Mouse (Mus musculus) neural tube, embryonic 11.5 days (tissue): ENCODE data around the gene Spo11. TPM values are rescaled to one million over a fixed set of nuclear protein-coding genes. Genes with fewer than 3 reads are reported as not detected.

Source experiments
- ATAC-seq: fragments of 200-750 bp; cut with Nextera tagmentation; 2 replicates; pipeline ENCODE4 v1.8.0; 2017; ENCODE audit warnings: moderate number of reproducible peaks, mild to moderate bottlenecking, moderate TSS enrichment, moderate library complexity; ENCODE audit not compliant: insufficient read depth, low FRiP score, low TSS enrichment
- DNase-seq: peaks from one replicate; pipeline ENCODE4 v3.0.0-alpha.2; 2015; ENCODE audit warnings: low spot score
- H3K27ac ChIP-seq: fragments of 300-500 bp; sonication (generic); 2 replicates; pipeline ENCODE4 v1.5.1; 2014; ENCODE audit warnings: low read depth, mild to moderate bottlenecking, low read length
- H3K27me3 ChIP-seq: fragments of 300-500 bp; sonication (generic); 2 replicates; pipeline ENCODE4 v1.6.1; 2014; ENCODE audit warnings: mild to moderate bottlenecking, low read length, mixed read lengths; ENCODE audit not compliant: control insufficient read depth, insufficient read depth
- H3K36me3 ChIP-seq: fragments of 300-500 bp; sonication (generic); 2 replicates; pipeline ENCODE4 v1.6.1; 2014; ENCODE audit warnings: mild to moderate bottlenecking, low read length, moderate library complexity, mixed read lengths; ENCODE audit not compliant: control insufficient read depth, insufficient read depth
- H3K4me1 ChIP-seq: fragments of 300-500 bp; sonication (generic); 2 replicates; pipeline ENCODE4 v1.6.1; 2014; ENCODE audit warnings: low read length, mixed read lengths; ENCODE audit not compliant: control insufficient read depth, insufficient read depth
- H3K4me2 ChIP-seq: fragments of 300-500 bp; sonication (generic); 2 replicates; pipeline ENCODE4 v1.6.1; 2014; ENCODE audit warnings: low read depth, mild to moderate bottlenecking, moderate library complexity
- H3K4me3 ChIP-seq: fragments of 300-500 bp; sonication (generic); 2 replicates; pipeline ENCODE4 v1.5.1; 2014; ENCODE audit warnings: low read depth, low read length
- H3K9ac ChIP-seq: fragments of 300-500 bp; sonication (generic); 2 replicates; pipeline ENCODE4 v1.6.1; 2014; ENCODE audit warnings: mild to moderate bottlenecking, low read length
- H3K9me3 ChIP-seq: fragments of 300-500 bp; sonication (generic); 2 replicates; pipeline ENCODE4 v1.6.1; 2016; ENCODE audit warnings: low read length; ENCODE audit not compliant: control insufficient read depth
- WGBS: fragments of 180-500 bp; shearing (Covaris S2); extraction: QIAGEN DNeasy Blood & Tissue Kit; methylation state at CpG from one replicate; pipeline ENCODE4 v1.1.7; 2014; 5-methylcytosine and 5-hydroxymethylcytosine counted together
- polyA plus RNA-seq: library from polyadenylated mRNA; unstranded; fragments of >200 nt; fragmentation: Nextera tagmentation; extraction: Ambion mirVana; gene quantifications from 2 replicates; pipeline ENCODE4 v1.2.1, GENCODE M21; 2014

Gene Spo11
- 0.42 and 1.1 TPM in 2 replicates for polyA plus RNA-seq

DNA sequence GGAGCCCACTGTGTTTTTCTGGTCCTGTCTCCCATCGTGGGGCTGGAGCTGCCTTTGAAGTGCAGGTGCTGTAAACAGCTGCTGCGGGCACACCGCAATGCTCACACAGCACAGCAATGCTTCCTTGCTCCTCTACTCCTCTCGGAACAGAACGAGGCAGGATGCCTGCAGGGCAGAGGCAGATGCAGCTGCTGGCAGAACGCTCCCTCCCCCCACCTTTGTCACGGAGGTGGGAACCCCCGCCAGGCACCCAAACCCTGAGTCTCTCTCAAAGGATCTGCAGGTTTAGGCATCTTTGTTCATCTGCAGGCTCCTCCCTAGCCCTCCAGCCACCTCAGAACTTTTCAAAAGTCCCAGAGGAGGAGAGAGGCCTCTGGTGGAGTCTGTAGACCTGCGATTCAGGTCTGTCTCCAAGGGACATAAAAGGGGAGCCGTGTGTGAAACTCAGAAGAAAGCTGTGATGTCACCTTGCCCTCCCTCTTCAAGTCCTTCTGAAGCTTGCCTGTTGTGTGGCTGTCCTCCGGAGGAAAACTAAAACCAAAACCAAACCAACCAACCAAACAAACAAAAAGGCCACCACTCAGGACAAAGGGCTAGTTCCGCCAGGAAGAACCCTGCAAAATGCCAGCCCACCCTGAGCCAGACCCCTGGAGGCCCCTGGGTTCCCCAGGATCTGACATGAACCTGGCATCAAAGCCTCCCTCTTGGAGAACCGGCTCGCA, at the start of gene Spo11:
Gene Spo11, plus strand, starts transcription at position 292 of the 722 bp plus-strand sequence.
- no peak within 1 kb of the TSS for H3K9ac ChIP-seq
- no peak for DNase-seq

DNA sequence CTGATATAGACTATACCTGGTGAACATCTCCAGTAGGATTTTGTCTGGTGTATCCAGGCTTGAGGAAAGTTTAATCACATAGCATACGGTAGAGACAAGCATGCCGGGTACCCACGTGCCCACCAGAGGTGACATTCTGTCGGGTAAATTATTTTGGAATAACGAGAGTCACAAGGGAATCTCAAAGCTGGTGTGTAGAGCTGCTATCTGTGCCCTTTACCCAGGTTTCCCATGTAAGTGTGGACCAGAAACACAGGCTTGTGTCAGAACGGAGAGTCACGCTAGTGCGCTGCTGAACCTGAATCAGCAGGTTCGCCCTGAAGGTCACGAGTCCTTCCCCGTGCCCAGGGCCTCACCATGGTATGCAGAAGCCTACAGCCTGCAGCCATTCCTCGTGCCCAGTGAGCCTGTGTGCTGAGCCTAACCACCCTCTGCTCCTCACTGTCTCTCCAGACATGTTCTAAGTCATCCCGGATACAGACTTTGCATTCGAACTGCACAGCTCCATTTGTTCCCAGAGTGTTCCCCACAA, 47.5 kb upstream of the Spo11 start:
- Histone ChIP-seq H3K27me3 (no peaks in the 10 kb centered on the region; the same call in 1 of the 2 replicates), H3K9me3 (no peaks in the 10 kb centered on the region), H3K36me3 (no peaks in the 10 kb centered on the region), H3K4me3 (no peak overlapping the region), H3K4me1 (peaks cover 30% of the 10 kb centered on the region), H3K4me2 (no peak overlapping the region), H3K27ac (no peak overlapping the region), H3K9ac (no peak overlapping the region)
- no peak for ATAC-seq
- WGBS = 83% methylated on average over 14 of the region's 14 CpGs
- no peak for DNase-seq

More for the DNA sequence above, at the start of gene Spo11:
- peak within 1 kb of the TSS; percentile 5; the same call in 1 of the 2 replicates for H3K4me2 ChIP-seq
- peaks cover 11% of the 10 kb centered on the region; the same call in 1 of the 2 replicates for H3K4me1 ChIP-seq
- peak within 1 kb of the TSS; percentile 24; the same call in 1 of the 2 replicates for H3K27ac ChIP-seq
- H3K27me3 ChIP-seq = no peaks in the 10 kb centered on the region
- H3K36me3 ChIP-seq = no peaks in the 10 kb centered on the region
- H3K4me3 ChIP-seq = no peak within 1 kb of the TSS
- H3K9me3 ChIP-seq = no peaks in the 10 kb centered on the region
- WGBS = 16% methylated on average over 14 of the region's 14 CpGs
- ATAC-seq = no peak; the same call in 1 of the 2 replicates

DNA sequence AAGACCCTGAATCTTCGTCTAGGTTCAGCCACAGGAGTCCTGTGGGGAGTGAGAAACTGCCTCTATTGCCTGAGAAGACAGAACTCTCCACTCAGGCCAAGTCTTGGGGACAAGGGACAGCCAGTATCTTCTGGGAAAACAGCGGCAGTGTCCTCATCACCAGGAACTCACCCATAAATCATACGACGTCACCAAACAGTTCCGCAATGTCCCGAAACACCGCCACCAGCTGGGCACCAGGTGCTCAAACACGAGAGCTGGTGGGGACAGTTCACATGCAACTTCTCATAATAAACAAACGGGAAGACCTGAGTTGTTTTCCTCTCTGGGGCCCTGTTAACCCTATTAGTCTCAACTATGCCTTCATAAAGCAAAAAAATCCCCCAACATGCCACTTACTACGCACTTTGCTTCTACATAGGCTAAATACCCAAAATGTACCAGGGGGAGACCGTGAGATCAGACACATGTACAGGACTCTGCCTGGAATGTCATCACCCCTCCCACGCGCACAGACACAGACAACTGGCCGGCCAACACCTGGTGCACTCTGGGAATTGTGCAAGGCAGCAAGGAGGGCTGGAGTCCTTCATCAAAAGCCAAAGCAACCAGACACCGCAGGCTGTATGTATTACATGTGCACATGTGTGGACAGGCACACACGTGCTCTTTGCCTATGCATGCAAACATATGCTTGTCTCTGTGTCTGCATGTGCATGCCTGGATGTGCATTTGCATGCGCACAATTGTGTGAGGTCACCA, 46.2 kb upstream of the Spo11 start:
- Histone ChIP-seq H3K9me3 (no peaks in the 10 kb centered on the region), H3K27me3 (peaks cover 3% of the 10 kb centered on the region), H3K4me3 (no peak overlapping the region), H3K27ac (no peak overlapping the region), H3K36me3 (no peaks in the 10 kb centered on the region), H3K4me2 (no peak overlapping the region), H3K9ac (no peak overlapping the region), H3K4me1 (peaks cover 40% of the 10 kb centered on the region)
- ATAC-seq (no peak), DNase-seq (no peak)
- WGBS = 58% methylated on average over 17 of the region's 17 CpGs

DNA sequence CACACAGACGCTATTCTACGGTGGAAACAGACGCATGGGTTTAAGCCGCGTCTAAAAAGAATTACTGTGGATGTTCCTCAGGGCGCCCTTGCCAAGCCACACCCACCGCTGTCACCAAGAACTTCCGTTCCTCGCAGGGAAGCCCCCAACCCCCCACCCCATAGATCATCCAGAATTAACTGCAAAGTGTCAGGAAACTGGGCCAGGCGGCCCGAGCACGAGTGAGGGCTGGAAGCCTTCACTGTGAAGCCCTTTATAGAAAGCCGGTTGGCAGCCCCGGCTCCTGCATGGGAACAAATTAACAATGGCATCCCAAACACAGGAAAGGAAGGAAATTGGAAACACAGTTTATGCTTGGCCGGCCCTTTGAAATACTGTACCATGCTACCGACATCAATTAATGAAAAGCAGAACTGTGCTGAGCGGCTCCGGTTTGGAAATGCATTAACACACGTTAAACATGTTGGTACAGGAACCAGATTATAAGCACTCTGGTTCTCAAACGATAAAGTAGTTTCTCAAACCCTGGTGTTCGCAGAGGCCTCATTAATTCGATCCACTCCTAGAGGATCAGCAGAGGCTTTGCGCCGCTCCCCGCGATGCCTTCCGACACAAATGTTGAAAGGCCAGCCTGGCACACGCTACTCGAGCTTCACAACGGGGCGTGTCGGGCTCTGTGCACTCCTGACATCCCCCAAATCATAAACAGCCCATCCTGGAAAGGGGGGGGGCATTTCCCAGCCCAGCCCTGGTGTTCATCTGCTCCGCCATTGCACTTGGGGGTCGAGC, 43.7 kb upstream of the Spo11 start:
- peaks cover 62% of the 10 kb centered on the region for H3K4me1 ChIP-seq
- H3K9ac ChIP-seq = peak overlapping the region; percentile 42

DNA sequence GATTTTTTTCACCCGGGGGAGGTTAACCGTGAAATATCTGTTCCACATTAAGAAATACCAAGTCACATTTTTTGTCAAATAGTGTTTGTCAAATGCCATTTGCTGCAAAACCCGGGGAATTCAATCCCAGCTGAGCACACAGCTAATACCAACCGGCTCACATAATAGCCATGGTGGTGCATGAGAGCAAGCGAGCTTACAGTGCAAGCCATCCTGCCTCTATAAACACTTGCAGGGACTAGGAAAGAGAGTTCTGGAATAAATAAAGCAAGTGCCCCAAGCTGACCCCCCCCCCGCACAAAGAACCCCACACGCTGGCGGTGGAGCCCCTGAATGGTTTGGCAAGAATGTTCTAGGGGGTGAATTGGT, 43.1 kb upstream of the Spo11 start:
- peaks cover 32% of the 10 kb centered on the region for H3K27me3 ChIP-seq
- DNase-seq = peak; percentile 36
- peak overlapping the region; percentile 8 for H3K4me3 ChIP-seq
- no peaks in the 10 kb centered on the region for H3K9me3 ChIP-seq
- peak overlapping the region; percentile 41 for H3K4me2 ChIP-seq
- ATAC-seq = no peak
- H3K27ac ChIP-seq = peak overlapping the region; percentile 64
- peak overlapping the region; percentile 42; the same call in 1 of the 2 replicates for H3K9ac ChIP-seq
- H3K36me3 ChIP-seq = no peaks in the 10 kb centered on the region
- WGBS = 4% methylated on average over 8 of the region's 8 CpGs
- H3K4me1 ChIP-seq = peaks cover 57% of the 10 kb centered on the region

More for the DNA sequence above, 43.7 kb upstream of the Spo11 start:
- Histone ChIP-seq H3K9me3 (no peaks in the 10 kb centered on the region), H3K4me3 (peak overlapping the region; percentile 8; the same call in 1 of the 2 replicates), H3K4me2 (peak overlapping the region; percentile 41), H3K36me3 (no peaks in the 10 kb centered on the region), H3K27me3 (peaks cover 26% of the 10 kb centered on the region), H3K27ac (peak overlapping the region; percentile 64)
- WGBS = under 1% methylated on average over 34 of the region's 34 CpGs
- 0 out of 2 replicates have a peak, but pooled peaks have one; percentile 22 for ATAC-seq
- DNase-seq = peak; percentile 66

DNA sequence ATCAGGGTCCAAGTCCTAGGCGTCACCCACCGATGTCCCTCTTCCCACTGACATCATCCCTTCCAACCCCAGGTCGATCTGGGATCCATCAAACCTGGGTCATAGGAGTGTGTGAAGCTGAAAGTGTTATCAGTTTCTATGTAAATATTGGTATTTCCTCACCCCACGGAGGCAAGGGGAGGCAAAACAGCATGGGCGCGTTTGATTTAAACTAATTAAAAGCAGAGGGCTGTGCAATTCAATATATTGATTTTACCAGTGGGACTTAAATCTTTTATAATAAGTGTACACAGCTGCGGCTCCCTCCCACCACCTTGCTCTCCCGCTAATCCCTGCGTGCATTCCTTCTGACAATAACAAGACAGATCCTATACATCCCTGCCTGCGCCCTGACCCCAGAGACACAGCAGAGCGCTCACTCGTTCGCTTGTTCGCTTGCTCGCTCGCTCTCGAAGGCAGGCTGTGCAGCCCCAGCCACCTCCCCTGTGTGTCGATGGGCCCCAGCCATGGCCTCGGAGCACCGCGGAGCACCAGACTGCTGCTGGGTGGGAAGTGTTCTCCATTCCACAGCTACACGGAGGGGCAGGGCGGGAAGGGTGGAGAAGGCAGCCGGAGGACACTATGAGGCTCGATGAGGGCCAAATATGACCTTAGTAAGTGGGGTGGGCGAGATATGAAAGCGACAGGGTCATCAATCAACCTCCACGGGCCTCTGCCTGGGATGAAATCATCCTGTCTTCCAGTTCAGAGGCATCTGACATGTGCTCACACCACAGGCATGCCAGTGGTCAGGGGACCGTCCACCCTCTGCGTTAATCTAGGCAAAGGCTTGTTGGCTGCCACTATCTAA, 42.4 kb upstream of the Spo11 start:
- no peaks in the 10 kb centered on the region for H3K36me3 ChIP-seq
- peak overlapping the region; percentile 26; the same call in 1 of the 2 replicates for H3K9ac ChIP-seq
- H3K9me3 ChIP-seq = no peaks in the 10 kb centered on the region
- WGBS = under 1% methylated on average over 30 of the region's 30 CpGs
- peaks cover 39% of the 10 kb centered on the region for H3K27me3 ChIP-seq
- H3K27ac ChIP-seq = peak overlapping the region; percentile 42
- H3K4me1 ChIP-seq = peaks cover 55% of the 10 kb centered on the region
- ATAC-seq (peak; percentile 39; the same call in 1 of the 2 replicates), DNase-seq (peak; percentile 76)
- peak overlapping the region; percentile 41 for H3K4me2 ChIP-seq
- peak overlapping the region; percentile 8; the same call in 1 of the 2 replicates for H3K4me3 ChIP-seq

DNA sequence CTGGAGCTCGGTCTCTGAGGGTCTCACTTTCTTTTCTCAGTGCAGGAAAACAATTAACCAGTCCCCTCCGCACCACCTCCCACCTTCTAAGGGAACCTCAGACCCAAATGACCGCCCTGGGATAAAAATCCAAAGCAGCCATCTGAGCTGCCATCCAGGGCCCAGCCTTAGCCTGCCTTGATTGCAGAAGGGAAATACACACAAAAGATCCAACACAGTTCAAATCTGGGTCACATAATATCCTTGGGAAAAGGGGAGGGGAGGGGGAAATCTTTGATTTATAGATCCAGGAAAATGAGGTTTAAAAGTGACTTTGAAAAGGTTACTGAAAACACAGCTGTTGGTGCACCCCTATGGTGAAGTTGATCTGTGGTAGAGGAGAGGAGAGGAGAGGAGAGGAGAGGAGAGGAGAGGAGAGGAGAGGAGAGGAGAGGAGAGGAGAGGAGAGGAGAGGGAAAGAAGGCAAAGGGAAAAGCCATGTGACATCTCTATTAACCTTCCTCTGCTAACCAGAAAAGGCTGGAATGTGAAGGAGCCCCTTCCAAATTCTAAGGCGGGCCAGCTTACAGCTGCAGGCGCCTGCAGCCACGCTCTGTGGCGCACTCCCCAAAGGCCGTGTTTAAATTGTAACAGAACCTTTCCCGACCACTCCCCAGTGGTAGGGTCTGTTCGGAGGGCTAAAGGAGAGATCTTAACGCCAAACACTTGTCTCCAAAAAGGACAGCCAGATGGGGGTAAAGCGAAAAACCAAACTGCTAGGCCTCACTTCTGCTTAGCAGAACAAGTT, 41.5 kb upstream of the Spo11 start:
- no peaks in the 10 kb centered on the region for H3K36me3 ChIP-seq
- no peak for DNase-seq
- no peak overlapping the region; the same call in 1 of the 2 replicates for H3K9ac ChIP-seq
- H3K27ac ChIP-seq = peak overlapping the region; percentile 39
- peaks cover 57% of the 10 kb centered on the region for H3K4me1 ChIP-seq
- 8% methylated on average over 12 of the region's 12 CpGs for WGBS
- H3K4me2 ChIP-seq = peak overlapping the region; percentile 41
- no peaks in the 10 kb centered on the region for H3K9me3 ChIP-seq
- H3K27me3 ChIP-seq = peaks cover 47% of the 10 kb centered on the region
- no peak overlapping the region for H3K4me3 ChIP-seq
- ATAC-seq = no peak
